Mouse (Mus musculus) forebrain, embryonic 14.5 days (tissue): ENCODE measurements around the gene Dcdc2c. TPM values are rescaled to one million over a fixed set of nuclear protein-coding genes. Genes with fewer than 3 reads are reported as not detected.

Experiments
- ATAC-seq: fragments of 200-750 bp; cut with Nextera tagmentation; 2 replicates; pipeline ENCODE4 v1.8.0; 2017; ENCODE audit warnings: mild to moderate bottlenecking, moderate library complexity
- DNase-seq: peaks from one replicate; pipeline ENCODE4 v3.0.0-alpha.2; 2015; ENCODE audit warnings: low spot score
- H3K27ac ChIP-seq: fragments of 300-500 bp; sonication (generic); 2 replicates; pipeline ENCODE4 v1.5.1; 2014; ENCODE audit warnings: low read depth, mild to moderate bottlenecking, control low read depth, low read length, moderate library complexity
- H3K27me3 ChIP-seq: fragments of 300-500 bp; sonication (generic); replicated peaks from 2 replicates; pipeline ENCODE4 v1.6.1; 2014; ENCODE audit warnings: low read length, control low read depth, mixed read lengths; ENCODE audit not compliant: control insufficient read depth, insufficient read depth
- H3K36me3 ChIP-seq: fragments of 300-500 bp; sonication (generic); 2 replicates; pipeline ENCODE4 v1.6.1; 2014; ENCODE audit warnings: low read length, control low read depth; ENCODE audit not compliant: control insufficient read depth, insufficient read depth
- H3K4me1 ChIP-seq: fragments of 300-500 bp; sonication (generic); 2 replicates; pipeline ENCODE4 v1.6.1; 2014; ENCODE audit warnings: antibody characterized with exemption, low read length, control low read depth; ENCODE audit not compliant: control insufficient read depth, insufficient read depth
- H3K4me2 ChIP-seq: fragments of 300-500 bp; sonication (generic); 2 replicates; pipeline ENCODE4 v1.6.1; 2014; ENCODE audit warnings: mild to moderate bottlenecking, control low read depth, low read length
- H3K4me3 ChIP-seq: fragments of 300-500 bp; sonication (generic); 2 replicates; pipeline ENCODE4 v1.5.1; 2014; ENCODE audit warnings: low read depth, low read length, control low read depth
- H3K9ac ChIP-seq: fragments of 300-500 bp; sonication (generic); 2 replicates; pipeline ENCODE4 v1.6.1; 2014; ENCODE audit warnings: mild to moderate bottlenecking, low read length, control low read depth, moderate library complexity
- H3K9me3 ChIP-seq: fragments of 300-500 bp; sonication (generic); replicated peaks from 2 replicates; pipeline ENCODE4 v1.6.1; 2016; ENCODE audit warnings: low read length, control low read depth, mixed read lengths; ENCODE audit not compliant: control insufficient read depth
- WGBS: fragments of 180-500 bp; shearing (Covaris S2); extraction: QIAGEN DNeasy Blood & Tissue Kit; methylation state at CpG from one replicate; pipeline ENCODE4 v1.1.7; 2014; 5-methylcytosine and 5-hydroxymethylcytosine counted together
- polyA plus RNA-seq: library from polyadenylated mRNA; unstranded; fragments of >200 nt; fragmentation: Nextera tagmentation; extraction: Ambion mirVana; gene quantifications from 2 replicates; pipeline ENCODE4 v1.2.1, GENCODE M21; 2014

Dcdc2c gene
- not detected in 2 replicates for polyA plus RNA-seq

DNA sequence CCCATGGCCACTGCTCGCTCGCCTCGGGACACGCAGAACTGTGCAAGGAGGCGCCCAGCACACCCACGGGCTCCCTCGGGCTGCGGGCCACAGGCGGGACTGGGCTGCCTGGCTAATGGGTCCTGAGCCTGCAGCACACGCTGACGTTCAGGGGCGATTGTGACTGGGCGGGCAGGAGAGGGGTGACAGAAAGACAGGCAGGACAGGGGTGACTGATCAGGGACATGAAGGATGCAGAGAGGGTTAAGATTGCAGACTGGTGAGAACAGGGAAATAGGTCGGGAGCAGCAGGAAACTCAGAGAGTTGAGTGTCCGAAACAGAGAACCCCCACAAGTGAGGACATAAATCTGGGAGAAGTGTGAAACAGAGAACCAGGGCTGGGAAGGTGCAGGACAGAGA lies at the start of gene Dcdc2c:
Gene Dcdc2c (minus strand): TSS at position 101 of the 400 bp plus-strand sequence.
- Histone ChIP-seq H3K27me3 (no peaks in the 10 kb centered on the region), H3K4me2 (no peak within 1 kb of the TSS), H3K9me3 (no peaks in the 10 kb centered on the region), H3K36me3 (no peaks in the 10 kb centered on the region), H3K9ac (no peak within 1 kb of the TSS), H3K4me3 (no peak within 1 kb of the TSS), H3K27ac (no peak within 1 kb of the TSS), H3K4me1 (no peaks in the 10 kb centered on the region)
- WGBS, result 81% methylated on average over 15 of the region's 15 CpGs
- ATAC-seq (no peak), DNase-seq (no peak)

DNA sequence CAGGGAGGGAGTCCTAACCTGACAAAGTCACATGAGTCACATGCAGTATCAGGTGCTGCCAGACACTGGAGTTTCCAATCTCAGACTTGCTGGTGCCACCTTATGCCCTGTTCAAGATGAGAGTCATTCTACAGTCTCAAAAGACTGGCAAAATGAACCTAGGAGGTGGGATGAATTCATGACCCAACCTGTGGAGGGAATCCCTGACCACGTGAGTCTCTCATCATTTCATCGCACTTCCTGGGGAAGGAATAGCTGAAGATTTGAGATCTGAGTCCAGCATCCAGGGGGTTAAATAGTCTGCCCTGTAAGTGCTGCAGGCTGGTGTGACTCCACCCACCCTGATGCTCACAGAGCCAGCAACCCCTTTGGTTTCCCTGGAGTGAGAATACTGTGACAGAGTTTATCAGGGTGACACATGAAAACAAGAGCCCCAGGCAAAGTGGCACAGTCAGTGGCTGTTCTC lies 46.4 kb upstream of the Dcdc2c start:
- H3K9ac ChIP-seq, result no peak overlapping the region
- no peak overlapping the region for H3K4me3 ChIP-seq
- no peak overlapping the region for H3K4me2 ChIP-seq
- WGBS, result 55% methylated on average over 2 of the region's 2 CpGs
- H3K27me3 ChIP-seq, result no peaks in the 10 kb centered on the region
- H3K9me3 ChIP-seq, result no peaks in the 10 kb centered on the region
- ATAC-seq (peak; percentile 38; the same call in 1 of the 2 replicates), DNase-seq (peak; percentile 53)
- no peaks in the 10 kb centered on the region for H3K36me3 ChIP-seq
- no peak overlapping the region for H3K27ac ChIP-seq
- H3K4me1 ChIP-seq, result peaks cover 5% of the 10 kb centered on the region

DNA sequence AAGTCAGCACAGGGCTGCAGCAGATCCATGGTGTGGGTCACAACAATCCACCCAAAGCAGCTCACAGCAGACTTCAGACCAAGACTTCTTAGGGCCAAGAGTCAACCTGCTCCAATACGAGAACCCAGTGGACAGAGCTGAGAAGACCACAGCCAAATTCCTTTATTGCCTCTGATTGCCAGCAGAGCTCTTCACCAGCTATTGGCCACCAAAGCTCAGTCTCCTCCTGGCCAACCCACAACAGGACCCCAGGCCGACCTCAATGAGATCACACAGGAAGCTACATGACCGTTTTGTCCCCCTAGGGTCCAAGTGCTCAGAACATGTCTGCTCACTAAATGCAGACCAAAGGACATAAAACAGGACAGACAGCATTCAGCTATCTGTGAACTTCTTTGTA lies 45.9 kb upstream of the Dcdc2c start:
- DNase-seq (no peak), ATAC-seq (no peak)
- H3K4me2 ChIP-seq, result no peak overlapping the region
- peaks cover 5% of the 10 kb centered on the region for H3K4me1 ChIP-seq
- no peak overlapping the region for H3K4me3 ChIP-seq
- H3K27me3 ChIP-seq, result no peaks in the 10 kb centered on the region
- no peaks in the 10 kb centered on the region for H3K36me3 ChIP-seq
- no peak overlapping the region for H3K27ac ChIP-seq
- no peaks in the 10 kb centered on the region for H3K9me3 ChIP-seq
- H3K9ac ChIP-seq, result no peak overlapping the region
- WGBS, result 83% methylated on average over 3 of the region's 3 CpGs

DNA sequence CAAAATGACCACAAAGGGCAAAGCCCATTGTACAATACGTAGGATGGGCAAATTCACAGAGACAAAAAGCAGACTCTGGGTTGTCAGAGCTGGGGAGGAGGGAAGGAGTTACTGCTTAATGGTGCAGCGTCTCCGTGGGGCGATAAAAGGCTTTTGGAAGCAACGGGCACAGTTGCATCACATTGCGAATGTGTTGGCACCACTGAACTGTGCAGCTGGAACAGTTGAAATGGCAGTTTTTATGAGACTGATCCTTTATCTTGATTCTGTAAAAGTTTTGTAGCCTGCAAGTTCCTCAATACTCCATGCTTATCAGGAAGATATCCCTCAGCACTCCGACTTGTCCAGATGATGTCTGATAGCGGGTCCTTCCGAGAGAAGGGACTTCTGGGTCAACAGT lies 45.5 kb upstream of the Dcdc2c start:
- no peak for ATAC-seq

DNA sequence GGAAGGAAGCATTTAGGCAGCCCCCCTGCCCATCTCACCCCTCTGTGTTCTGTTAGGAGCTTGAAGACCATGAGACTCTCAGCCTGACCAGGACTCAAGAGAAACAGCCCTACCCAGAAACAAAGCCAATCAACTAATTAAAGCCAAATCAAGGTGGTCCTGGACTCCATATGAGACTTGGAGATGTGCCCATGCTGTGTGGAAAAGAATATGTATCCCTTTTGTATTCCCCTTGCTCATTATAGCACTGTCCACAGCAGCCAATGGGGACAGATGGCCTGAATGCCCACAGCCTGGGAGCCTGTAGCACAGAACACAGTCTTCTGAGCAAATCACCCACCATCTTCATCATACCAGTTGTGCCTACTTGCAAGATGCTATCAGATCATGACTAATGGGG lies 44.7 kb upstream of the Dcdc2c start:
- ATAC-seq (no peak), DNase-seq (no peak)

More for the DNA sequence above, 45.5 kb upstream of the Dcdc2c start:
- H3K4me1 ChIP-seq, result peaks cover 5% of the 10 kb centered on the region
- no peak for DNase-seq
- WGBS, result 81% methylated on average over 9 of the region's 9 CpGs
- H3K4me3 ChIP-seq, result no peak overlapping the region
- no peaks in the 10 kb centered on the region for H3K36me3 ChIP-seq
- no peaks in the 10 kb centered on the region for H3K9me3 ChIP-seq
- no peaks in the 10 kb centered on the region for H3K27me3 ChIP-seq
- no peak overlapping the region for H3K27ac ChIP-seq
- no peak overlapping the region for H3K4me2 ChIP-seq
- no peak overlapping the region for H3K9ac ChIP-seq

DNA sequence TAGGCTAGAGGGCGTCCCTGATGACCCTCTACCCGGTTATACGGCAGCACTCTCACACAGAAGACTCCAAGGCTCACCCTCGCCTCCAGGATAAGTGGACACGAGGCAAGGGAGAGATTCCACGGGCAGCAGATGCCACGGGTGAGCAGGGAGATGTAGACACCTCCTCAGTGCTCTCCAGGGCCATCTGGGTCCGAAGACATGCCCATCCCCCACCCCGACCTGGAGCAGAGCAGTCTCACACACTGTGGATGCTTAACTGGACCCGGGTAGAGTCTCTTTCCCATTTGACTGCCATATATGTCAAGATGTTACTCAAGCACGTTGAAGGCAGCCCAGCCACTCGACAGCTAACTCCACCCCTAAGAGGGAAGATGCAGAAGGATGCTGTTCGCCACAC lies 38.2 kb upstream of the Dcdc2c start:
- Histone ChIP-seq H3K9ac (no peak overlapping the region), H3K4me1 (peaks cover 5% of the 10 kb centered on the region), H3K36me3 (no peaks in the 10 kb centered on the region), H3K27me3 (no peaks in the 10 kb centered on the region; the same call in 1 of the 2 replicates), H3K4me2 (no peak overlapping the region; the same call in 1 of the 2 replicates), H3K4me3 (no peak overlapping the region), H3K27ac (no peak overlapping the region), H3K9me3 (no peaks in the 10 kb centered on the region)
- WGBS, result 55% methylated on average over 13 of the region's 13 CpGs
- ATAC-seq, result no peak
- no peak for DNase-seq

More for the DNA sequence above, 44.7 kb upstream of the Dcdc2c start:
- Histone ChIP-seq H3K4me1 (no peaks in the 10 kb centered on the region), H3K9ac (no peak overlapping the region), H3K36me3 (no peaks in the 10 kb centered on the region), H3K9me3 (no peaks in the 10 kb centered on the region), H3K4me2 (no peak overlapping the region), H3K27me3 (no peaks in the 10 kb centered on the region), H3K27ac (no peak overlapping the region), H3K4me3 (no peak overlapping the region)

DNA sequence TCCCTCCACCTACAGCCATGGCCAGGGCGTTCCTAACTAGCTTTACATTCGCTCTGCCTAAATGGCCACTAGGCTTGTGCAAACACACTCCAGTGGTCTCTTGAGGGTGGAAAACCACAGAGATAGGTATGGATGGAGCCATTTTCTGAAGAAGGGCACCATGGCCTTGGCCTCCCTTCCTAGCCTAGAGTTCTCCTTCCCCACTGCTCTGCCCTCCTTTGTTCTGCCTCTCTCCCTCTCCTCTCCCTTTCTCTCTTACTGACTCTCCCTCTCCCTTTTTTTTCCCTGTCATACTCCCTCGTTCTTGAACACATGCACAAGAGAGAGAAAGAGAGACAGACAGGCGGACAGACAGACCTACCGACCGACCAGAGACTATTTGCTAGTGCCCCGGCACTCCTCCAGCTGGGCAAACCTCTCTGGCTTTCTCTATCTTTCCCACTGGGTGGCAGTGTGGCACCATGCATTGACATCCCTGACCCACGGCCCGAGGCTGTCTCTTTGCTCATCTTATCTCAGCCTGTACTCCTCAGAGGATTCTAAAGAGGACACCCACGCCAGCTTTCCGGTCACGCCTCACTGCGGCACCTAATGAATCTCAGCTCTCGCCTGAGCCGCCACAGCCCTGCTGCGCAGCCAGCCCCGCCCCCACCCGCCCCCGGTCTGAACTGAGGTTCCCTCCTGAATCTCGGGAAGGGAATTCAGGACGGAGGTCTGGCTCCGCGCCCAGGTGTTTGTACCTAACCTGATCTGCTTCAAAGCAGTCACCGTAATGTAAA lies 37.1 kb upstream of the Dcdc2c start:
- ATAC-seq (peak; percentile 92), DNase-seq (peak; percentile 93)
- Histone ChIP-seq H3K4me2 (peak overlapping the region; percentile 69), H3K4me3 (peak overlapping the region; percentile 39), H3K4me1 (peaks cover 5% of the 10 kb centered on the region), H3K36me3 (no peaks in the 10 kb centered on the region), H3K9me3 (no peaks in the 10 kb centered on the region), H3K27me3 (no peaks in the 10 kb centered on the region; the same call in 1 of the 2 replicates), H3K9ac (peak overlapping the region; percentile 67), H3K27ac (peak overlapping the region; percentile 46; the same call in 1 of the 2 replicates)
- WGBS, result 9% methylated on average over 24 of the region's 24 CpGs

DNA sequence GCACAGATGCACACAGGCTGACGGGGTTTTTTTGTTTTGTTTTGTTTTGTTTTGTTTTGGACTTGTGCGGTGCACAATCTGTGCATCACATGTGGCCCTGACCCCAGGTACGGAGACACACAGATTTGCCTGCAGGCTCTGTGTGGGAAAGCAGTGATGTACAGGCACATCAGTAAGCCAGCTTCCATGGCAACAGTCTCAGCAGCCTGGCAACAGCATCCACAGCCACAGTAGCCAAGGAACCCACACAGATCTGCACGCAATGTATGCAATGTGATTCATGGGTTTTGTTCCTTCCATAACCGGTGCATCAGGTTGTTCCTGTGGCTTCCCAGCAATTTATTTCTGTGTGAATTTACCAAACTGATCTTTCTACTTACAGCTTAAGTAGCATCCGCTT lies 35.8 kb upstream of the Dcdc2c start:
- Histone ChIP-seq H3K27ac (no peak overlapping the region; the same call in 1 of the 2 replicates), H3K36me3 (no peaks in the 10 kb centered on the region), H3K9ac (no peak overlapping the region), H3K4me1 (peaks cover 5% of the 10 kb centered on the region), H3K4me2 (no peak overlapping the region), H3K27me3 (no peaks in the 10 kb centered on the region; the same call in 1 of the 2 replicates), H3K4me3 (no peak overlapping the region), H3K9me3 (no peaks in the 10 kb centered on the region)
- 63% methylated on average over 6 of the region's 6 CpGs for WGBS
- DNase-seq, result peak; percentile 76
- peak; percentile 43; the same call in 1 of the 2 replicates for ATAC-seq

DNA sequence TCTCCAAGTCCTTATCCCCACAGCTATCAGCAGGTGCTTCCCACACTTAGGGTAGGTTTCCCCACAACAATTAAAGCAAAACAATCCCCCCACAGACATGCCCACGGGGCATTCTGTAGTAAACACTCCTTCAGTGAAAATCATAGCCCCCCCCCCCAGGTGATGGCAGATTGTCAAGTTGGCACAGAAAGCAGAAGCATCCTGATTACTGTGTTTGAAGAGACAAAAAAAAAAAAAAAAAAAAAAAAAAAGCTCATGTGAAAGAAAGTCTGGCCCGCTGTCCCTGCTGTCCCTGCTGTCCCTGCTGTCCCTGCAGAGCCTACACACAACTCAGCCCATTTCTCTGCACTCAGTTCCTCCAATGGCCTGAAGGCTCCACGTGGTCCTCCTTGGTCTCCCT lies 31.8 kb upstream of the Dcdc2c start:
- ATAC-seq, result no peak
- no peak for DNase-seq

More for the DNA sequence above, 31.8 kb upstream of the Dcdc2c start:
- H3K36me3 ChIP-seq, result no peaks in the 10 kb centered on the region
- 51% methylated on average over 3 of the region's 3 CpGs for WGBS
- no peak overlapping the region for H3K27ac ChIP-seq
- no peak overlapping the region for H3K4me2 ChIP-seq
- peaks cover 5% of the 10 kb centered on the region for H3K4me1 ChIP-seq
- H3K9me3 ChIP-seq, result no peaks in the 10 kb centered on the region
- no peak overlapping the region for H3K4me3 ChIP-seq
- H3K9ac ChIP-seq, result no peak overlapping the region
- no peaks in the 10 kb centered on the region; the same call in 1 of the 2 replicates for H3K27me3 ChIP-seq
